Mouse (Mus musculus): ENCODE data around the gene Ctsh.
"Not testable (repeated sequence)": the region's sequence is repeated elsewhere in the genome, so short reads cannot be mapped to it uniquely, and the experiment has no call there.

Ctsh gene

DNA sequence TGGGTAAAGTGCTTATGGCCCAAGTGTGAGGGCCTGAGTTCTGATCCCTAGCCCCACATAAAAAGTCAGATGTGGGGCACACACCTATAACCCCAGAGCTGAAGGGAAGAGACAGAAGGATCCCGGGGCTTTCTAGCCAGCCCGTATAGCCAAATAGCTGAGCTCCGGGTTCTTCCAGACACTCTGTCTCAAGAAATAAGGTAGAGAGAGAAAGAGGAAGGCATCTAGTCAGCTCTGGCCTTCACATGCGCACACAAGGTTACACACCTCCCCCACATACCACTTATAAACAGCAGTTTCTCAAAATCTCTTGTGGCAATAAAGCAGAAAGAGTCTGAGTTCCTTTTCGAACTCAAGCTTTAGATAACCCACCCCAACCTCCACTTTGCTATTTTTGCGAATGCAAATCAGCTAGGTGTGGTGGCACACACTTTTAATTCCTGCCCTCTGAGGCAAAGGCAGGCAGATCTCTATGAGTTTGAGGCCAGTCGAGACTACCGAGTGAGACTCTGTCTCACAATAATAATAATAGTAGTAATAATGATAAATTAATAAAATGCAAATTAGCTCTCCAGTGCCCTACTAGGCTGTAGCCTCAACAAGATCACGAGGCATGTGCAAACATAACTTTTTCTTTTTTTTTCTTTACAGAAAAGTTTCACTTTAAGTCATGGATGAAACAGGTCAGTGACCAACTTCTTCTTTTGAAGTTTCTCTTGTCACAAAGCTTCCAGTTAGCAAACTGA is 6.0 kb downstream of the Ctsh start:
- DNase-seq (ENCODE audit: low spot score in 2 of 2): no peak

DNA sequence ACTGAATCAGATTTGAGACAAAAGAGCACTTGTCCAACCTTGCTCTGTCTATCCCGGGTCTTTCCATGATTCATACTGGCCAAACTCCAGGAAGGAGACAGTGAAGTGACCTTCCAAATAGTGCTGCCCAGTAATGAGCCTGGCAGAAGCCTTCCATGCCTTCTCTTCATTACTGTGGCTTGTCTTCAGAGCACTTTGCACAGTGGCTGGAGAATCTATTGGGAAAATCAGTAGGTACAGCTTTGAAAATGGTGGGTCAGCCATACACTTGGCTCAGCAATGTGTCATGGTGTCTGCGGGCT is 6.6 kb downstream of the Ctsh start:
- DNase-seq (ENCODE audit: low spot score in 2 of 2): no peak

GRCm38 (mm10) chr9:90060932-90061331 is 7.0 kb downstream of the Ctsh start:
- not testable (repeated sequence) for DNase-seq (ENCODE audit: low spot score in 2 of 2)

DNA sequence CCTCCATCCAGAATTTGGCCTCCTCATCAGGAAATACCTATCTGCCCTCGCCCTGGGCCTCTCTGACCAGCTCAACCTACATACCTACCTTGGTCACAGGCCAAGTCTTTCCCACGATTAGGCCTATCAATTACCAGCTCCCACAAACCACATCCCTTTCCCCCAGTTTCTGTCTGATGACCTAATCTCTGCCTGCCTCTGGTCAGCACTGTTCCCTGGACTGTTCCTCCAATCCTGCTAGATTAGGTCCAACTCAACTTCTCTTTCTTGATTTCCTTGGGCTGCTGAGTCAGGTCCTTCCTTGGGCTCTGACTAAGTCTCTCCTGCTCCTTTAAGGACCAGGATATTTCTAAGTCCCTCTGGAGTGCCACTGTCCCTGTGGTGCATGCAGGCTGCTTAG is 13.4 kb downstream of the Ctsh start:
- no peak for DNase-seq (ENCODE audit: low spot score in 2 of 2)

DNA sequence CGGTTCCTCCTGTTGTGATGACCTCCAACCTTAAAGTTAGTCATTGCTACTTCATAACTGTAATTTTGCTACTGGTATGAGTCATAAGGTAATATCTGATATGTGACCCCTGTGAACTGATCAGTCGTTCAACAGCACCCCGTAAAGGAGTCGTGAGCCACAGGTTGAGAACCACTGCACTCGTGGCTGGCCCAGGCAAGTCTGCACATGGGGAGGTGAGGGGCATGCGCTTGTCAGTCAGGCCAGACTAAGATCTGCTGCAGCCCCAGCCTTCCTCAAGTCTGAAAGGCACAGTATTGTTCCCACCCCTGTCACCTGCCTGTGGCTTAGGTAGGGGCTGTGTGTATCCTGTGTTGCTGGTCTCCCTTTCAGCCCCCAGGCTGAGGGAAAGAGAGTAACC is 14.8 kb downstream of the Ctsh start:
- no peak for DNase-seq (ENCODE audit: low spot score in 2 of 2)

DNA sequence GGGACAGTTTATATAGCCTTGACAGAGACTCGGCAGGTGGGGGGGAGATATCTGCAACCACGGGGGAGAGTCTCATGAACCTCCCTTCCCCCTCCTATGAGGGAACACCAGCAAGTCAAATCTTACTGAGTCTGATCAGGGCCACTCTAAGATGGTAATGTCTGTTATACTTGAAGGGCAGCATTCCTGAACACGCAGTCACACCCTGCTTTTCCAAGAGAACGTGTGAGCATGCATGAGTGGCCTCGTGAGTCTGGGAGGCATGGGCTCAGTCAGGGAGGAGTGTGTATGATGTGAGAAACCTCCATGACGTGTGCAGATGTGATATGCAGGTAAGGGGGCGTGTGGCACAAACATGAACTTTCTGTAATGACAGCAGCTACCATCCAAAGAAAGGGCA is 15.5 kb downstream of the Ctsh start:
- DNase-seq (ENCODE audit: low spot score in 2 of 2): no peak

GRCm38 (mm10) chr9:90070174-90070573 is 16.2 kb downstream of the Ctsh start:
- no peak for DNase-seq (ENCODE audit: low spot score in 2 of 2)

GRCm38 (mm10) chr9:90075336-90075735 is 21.4 kb downstream of the Ctsh start:
- DNase-seq (ENCODE audit: low spot score in 2 of 2): no peak

GRCm38 (mm10) chr9:90076131-90076530 is 22.2 kb downstream of the Ctsh start:
- DNase-seq (ENCODE audit: low spot score in 2 of 2): no peak

GRCm38 (mm10) chr9:90076849-90077461 is 23.0 kb downstream of the Ctsh start:
- peak in 1 of 2 experiments; percentile 44 for DNase-seq (ENCODE audit: low spot score in 2 of 2)

GRCm38 (mm10) chr9:90081961-90082360 is 28.0 kb downstream of the Ctsh start:
- not testable (repeated sequence) for DNase-seq (ENCODE audit: low spot score in 2 of 2)

- DNase-seq (ENCODE audit: low spot score in 2 of 2): no peak
These were observed 29.0 kb downstream of the Ctsh start for GRCm38 (mm10) chr9:90082992-90083391.

DNA sequence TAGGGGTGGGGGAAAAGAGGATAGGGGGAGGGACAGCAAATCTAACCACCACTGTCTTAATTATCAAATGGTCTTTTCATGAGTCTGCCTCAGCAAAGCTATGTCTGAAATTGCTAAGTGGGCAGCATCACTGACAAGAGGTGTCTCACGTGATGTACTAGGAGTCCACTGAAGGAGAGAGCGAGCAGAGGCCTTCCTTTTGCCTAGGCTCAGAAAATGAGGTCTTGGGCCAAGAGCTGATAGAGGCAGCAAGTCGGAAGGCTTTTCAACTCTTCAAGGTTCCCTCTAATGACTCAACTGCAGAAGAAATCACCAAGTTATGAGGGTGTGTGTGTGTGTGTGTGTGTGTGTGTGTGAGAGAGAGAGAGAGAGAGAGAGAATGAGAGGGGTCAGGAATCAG is 30.2 kb downstream of the Ctsh start:
- DNase-seq (ENCODE audit: low spot score in 2 of 2): no peak

DNA sequence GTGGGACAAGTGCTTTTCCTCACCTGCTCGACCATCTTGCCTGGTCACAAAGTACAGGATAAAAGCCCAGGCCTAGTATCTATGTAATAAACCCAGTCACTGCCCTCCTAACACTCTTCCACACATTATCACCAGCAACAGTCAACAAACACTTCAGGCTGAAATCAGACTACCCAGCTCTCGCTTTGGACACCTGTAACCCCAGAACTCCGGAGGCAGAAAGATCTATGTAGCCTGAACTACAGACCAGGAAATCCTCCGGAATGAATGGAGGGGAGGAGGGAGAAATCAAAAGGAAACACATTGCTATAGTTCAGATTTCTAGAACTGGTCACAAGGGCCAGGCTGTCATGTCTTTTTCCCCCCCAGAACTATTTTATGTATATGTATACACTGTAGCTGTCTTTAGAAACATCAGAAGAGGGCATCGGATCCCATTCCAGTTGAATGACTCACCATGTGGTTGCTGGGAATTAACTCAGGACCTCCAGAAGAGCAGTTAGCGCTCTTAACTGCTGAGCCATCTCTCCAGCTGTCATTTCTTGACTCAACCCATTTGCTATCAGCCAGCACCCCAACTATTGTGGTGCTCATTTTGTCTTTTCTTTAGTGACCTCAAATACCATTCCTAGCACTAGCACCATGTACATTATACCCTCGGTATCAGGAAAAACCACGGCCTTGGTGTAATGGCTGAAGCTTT is 31.0 kb downstream of the Ctsh start:
- no peak for DNase-seq (ENCODE audit: low spot score in 2 of 2)

DNA sequence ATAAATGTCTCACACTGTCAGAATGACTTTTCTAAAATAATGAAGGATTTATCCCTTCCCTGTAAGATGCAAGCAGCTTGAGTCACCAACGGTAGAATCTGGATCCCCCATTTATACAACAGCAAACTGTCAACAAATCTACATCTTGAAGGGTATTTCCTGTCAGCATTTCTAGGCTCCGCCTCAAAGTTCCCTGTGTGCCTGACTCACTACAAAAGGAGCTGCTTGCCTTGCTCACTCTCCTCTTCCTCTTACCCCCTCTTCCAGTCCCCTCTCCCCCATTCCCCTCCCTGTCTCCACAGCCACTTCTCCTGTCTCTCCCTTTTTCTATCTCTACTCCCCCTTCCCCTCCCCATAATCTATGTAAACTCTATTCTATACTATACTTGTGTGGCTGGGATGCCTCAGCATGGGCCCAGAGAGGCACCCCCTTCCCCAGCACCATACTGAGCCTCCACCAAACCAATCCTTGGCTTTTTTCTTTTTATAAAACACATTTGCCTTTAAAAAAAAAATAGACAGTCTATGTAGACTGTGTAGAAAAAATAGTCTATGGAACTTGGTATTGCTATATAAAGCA is 34.0 kb downstream of the Ctsh start:
- no peak for DNase-seq (ENCODE audit: low spot score in 2 of 2)

DNA sequence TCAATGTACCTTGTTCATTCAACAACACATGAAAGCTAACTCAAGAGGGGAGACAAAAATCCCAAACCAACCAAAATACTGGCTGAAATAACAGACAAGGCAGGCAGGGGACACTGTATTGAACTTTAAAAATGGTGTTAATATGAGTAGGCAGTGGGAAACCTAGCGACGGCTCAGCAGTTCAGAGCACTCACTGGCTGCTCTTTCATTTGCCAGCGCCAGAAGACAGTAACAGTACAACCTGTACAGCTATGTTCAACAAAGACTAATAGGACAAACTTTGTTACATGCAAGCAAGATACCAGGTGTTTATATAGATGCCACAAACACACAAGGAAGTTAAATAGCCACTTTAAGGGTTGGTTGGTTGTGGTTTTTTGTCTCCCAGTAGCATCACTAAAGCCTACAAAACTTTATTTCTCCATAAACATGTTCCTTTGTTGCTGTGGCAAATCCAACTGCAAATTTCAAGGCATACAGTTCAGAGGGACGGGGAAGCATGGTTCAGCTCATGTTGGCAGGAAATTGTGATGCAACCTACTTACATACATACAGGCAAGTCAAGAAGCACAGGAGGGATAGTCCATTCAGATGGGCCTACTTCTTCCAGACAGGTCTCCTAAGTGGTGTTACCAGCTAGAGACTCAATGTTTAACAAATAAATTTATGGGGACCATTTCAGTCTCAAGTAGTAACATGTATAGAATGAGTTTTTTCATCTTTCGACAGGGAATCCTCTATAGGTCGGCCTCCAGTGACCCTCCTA is 35.6 kb downstream of the Ctsh start:
- DNase-seq (ENCODE audit: low spot score in 2 of 2): no peak

- no peak for DNase-seq (ENCODE audit: low spot score in 2 of 2)
These were observed 45.0 kb downstream of the Ctsh start for GRCm38 (mm10) chr9:90098934-90099333.

DNA sequence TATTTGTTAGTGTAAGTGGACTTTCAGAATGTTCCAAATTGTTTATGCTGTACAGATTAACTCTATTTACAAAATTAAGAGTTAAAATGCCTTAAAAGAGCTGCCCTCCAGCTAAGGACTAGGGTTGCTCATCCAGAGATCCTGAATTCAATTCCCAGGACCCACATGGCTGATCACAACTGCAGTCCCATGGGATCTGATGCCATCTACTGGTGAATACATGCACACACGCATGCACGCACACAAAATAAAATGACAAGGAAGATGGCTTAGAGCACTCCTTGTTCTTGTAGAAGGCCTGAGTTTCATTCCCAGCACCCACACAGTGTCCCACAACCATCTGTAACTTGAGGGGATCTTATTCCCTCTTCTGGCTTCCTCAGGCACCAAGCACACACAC is 46.8 kb downstream of the Ctsh start:
- no peak for DNase-seq (ENCODE audit: low spot score in 2 of 2)

DNA sequence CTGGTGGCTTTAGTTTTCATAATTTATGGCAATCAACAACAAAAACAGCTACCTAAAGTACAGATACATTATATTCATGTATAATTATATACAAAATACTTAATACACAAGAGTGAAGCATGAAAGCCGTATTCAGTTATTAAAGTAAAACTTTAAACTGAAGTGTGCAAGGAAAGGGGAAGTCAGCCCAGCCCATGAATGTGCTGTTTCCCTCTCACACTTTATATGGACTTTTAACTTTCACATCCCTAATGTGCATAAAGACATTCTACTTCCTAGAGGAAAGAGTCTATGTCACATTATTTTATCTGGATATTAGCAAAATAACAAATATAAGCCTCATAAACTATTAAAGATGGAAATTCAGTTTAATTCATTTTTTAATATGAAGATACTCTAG is 51.5 kb downstream of the Ctsh start:
- DNase-seq (ENCODE audit: low spot score in 2 of 2): no peak

DNA sequence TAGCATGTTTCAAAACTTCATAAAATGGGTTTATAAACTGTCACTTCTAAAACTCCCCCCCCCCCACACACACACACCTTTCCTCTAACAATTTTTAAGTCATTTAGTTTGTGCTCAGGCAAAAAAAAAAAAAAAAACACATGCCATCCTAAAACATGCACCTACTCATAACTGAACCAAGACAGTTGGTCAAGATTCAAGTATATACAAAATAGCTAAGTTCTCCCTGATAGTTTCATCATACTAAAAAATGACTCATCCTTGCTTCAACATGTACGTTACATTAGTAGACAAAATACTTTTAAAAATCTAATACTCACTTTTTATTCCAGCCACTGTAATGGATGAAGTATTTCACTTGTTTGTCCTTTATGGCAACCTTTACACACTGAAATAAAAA is 53.0 kb downstream of the Ctsh start:
- no peak for DNase-seq (ENCODE audit: low spot score in 2 of 2)

DNA sequence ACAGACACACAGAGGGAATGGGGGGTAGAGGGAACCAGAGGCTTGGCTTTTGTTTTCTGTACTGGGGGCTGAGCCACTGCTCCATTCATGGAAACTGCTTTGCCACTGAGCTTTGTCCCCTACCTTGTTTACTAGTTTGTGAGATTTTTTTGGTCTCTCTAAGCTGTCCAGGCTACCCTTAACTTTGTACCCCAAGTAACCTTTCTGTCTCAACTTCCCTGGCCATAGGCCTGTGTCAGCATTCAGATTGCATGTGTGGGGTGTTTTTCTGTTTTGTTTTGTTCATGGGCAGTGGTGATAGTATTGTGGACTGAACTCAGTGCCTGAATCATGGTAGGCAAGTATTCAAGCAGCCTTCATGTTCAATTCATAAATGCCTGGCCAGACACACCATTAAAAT is 54.3 kb downstream of the Ctsh start:
- no peak for DNase-seq (ENCODE audit: low spot score in 2 of 2)

GRCm38 (mm10) chr9:90109386-90109785 is 55.4 kb downstream of the Ctsh start:
- no peak for DNase-seq (ENCODE audit: low spot score in 2 of 2)

Measured in frontal cortex, postnatal 10 days (tissue).